Mouse (Mus musculus) stomach, postnatal 0 days (tissue): ENCODE measurements around the gene Ppp4c. TPM values are rescaled to one million over a fixed set of nuclear protein-coding genes. Genes with fewer than 3 reads are reported as not detected.

Source experiments
- ATAC-seq: fragments of 200-750 bp; cut with Nextera tagmentation; 2 replicates; pipeline ENCODE4 v1.8.0; 2017; ENCODE audit not compliant: low FRiP score, low TSS enrichment
- DNase-seq: peaks from one replicate; pipeline ENCODE4 v3.0.0-alpha.2; 2016; ENCODE audit warnings: low spot score
- H3K27ac ChIP-seq: fragments of 300-500 bp; sonication (generic); replicated peaks from 2 replicates; pipeline ENCODE4 v1.5.1; 2014; ENCODE audit warnings: mild to moderate bottlenecking, control low read depth
- H3K27me3 ChIP-seq: fragments of 300-500 bp; sonication (generic); 2 replicates; pipeline ENCODE4 v1.6.1; 2014; ENCODE audit warnings: low read length; ENCODE audit not compliant: control insufficient read depth, insufficient read depth
- H3K36me3 ChIP-seq: fragments of 300-500 bp; sonication (generic); 2 replicates; pipeline ENCODE4 v1.6.1; 2014; ENCODE audit warnings: low read length, mixed read lengths; ENCODE audit not compliant: control insufficient read depth, insufficient read depth
- H3K4me1 ChIP-seq: fragments of 300-500 bp; sonication (generic); replicated peaks from 2 replicates; pipeline ENCODE4 v1.6.1; 2014; ENCODE audit warnings: antibody characterized with exemption; ENCODE audit not compliant: control insufficient read depth, insufficient read depth
- H3K4me2 ChIP-seq: fragments of 300-500 bp; sonication (generic); replicated peaks from 2 replicates; pipeline ENCODE4 v1.6.1; 2014; ENCODE audit warnings: low read depth, mild to moderate bottlenecking, control low read depth, moderate library complexity
- H3K4me3 ChIP-seq: fragments of 300-500 bp; sonication (generic); 2 replicates; pipeline ENCODE4 v1.5.1; 2014; ENCODE audit warnings: low read depth, low read length, control low read depth
- H3K9ac ChIP-seq: fragments of 300-500 bp; sonication (generic); 2 replicates; pipeline ENCODE4 v1.6.1; 2014; ENCODE audit warnings: mild to moderate bottlenecking, low read length, control low read depth, mixed read lengths
- H3K9me3 ChIP-seq: fragments of 300-500 bp; sonication (generic); 2 replicates; pipeline ENCODE4 v1.6.1; 2016; ENCODE audit warnings: low read length; ENCODE audit not compliant: control insufficient read depth
- CTCF ChIP-seq: IDR thresholded peaks from 2 replicates; pipeline ENCODE4 v1.5.1; 2016; ENCODE audit warnings: antibody characterized with exemption, low read depth, mild to moderate bottlenecking, moderate library complexity
- EP300 ChIP-seq: optimal IDR thresholded peaks from 2 replicates; pipeline ENCODE3; 2016; ENCODE audit warnings: antibody characterized with exemption
- WGBS: fragments of 180-500 bp; shearing (Covaris S2); extraction: QIAGEN DNeasy Blood & Tissue Kit; methylation state at CpG from one replicate; pipeline ENCODE4 v1.1.7; 2014; 5-methylcytosine and 5-hydroxymethylcytosine counted together
- polyA plus RNA-seq: library from polyadenylated mRNA; unstranded; fragments of >200 nt; fragmentation: Nextera tagmentation; extraction: Ambion mirVana; gene quantifications from 2 replicates; pipeline ENCODE4 v1.2.1, GENCODE M21; 2015

Ppp4c gene
- polyA plus RNA-seq, 1 experiment from 2014 or later: 122 TPM

- Histone ChIP-seq H3K9me3 (no peaks in the 10 kb centered on the region), H3K4me2 (no peak overlapping the region), H3K27me3 (no peaks in the 10 kb centered on the region), H3K4me3 (no peak overlapping the region), H3K4me1 (no peaks in the 10 kb centered on the region), H3K9ac (no peak overlapping the region), H3K27ac (no peak overlapping the region; the same call in 1 of the 2 replicates), H3K36me3 (no peaks in the 10 kb centered on the region)
- DNase-seq (no peak), ATAC-seq (no peak)
- no peak for TF ChIP-seq CTCF
- TF ChIP-seq EP300: no peak
- 84% methylated on average over 12 of the region's 12 CpGs for WGBS
Measured at GRCm38 (mm10) chr7:126746066-126746465, 46.2 kb downstream of the Ppp4c start.

GRCm38 (mm10) chr7:126741964-126742482 is 50.3 kb downstream of the Ppp4c start:
- ATAC-seq: no peak
- 89% methylated on average over 13 of the region's 13 CpGs for WGBS

GRCm38 (mm10) chr7:126741452-126741851 is 50.8 kb downstream of the Ppp4c start:
- H3K4me1 ChIP-seq: no peaks in the 10 kb centered on the region
- DNase-seq (no peak), ATAC-seq (no peak)
- no peak overlapping the region for H3K4me2 ChIP-seq
- no peaks in the 10 kb centered on the region for H3K36me3 ChIP-seq
- no peak for TF ChIP-seq CTCF
- no peak for TF ChIP-seq EP300
- H3K9ac ChIP-seq: no peak overlapping the region
- H3K27ac ChIP-seq: no peak overlapping the region
- WGBS: 87% methylated on average over 5 of the region's 5 CpGs
- no peaks in the 10 kb centered on the region for H3K27me3 ChIP-seq
- no peaks in the 10 kb centered on the region for H3K9me3 ChIP-seq
- no peak overlapping the region for H3K4me3 ChIP-seq

More at GRCm38 (mm10) chr7:126741964-126742482, 50.3 kb downstream of the Ppp4c start:
- Histone ChIP-seq H3K4me2 (no peak overlapping the region), H3K9ac (no peak overlapping the region), H3K36me3 (no peaks in the 10 kb centered on the region), H3K27ac (no peak overlapping the region), H3K9me3 (no peaks in the 10 kb centered on the region), H3K4me1 (no peaks in the 10 kb centered on the region), H3K27me3 (no peaks in the 10 kb centered on the region), H3K4me3 (no peak overlapping the region)
- TF ChIP-seq EP300 (no peak), CTCF (no peak)
- no peak for DNase-seq

GRCm38 (mm10) chr7:126740977-126741376 is 51.3 kb downstream of the Ppp4c start:
- Histone ChIP-seq H3K4me2 (no peak overlapping the region), H3K27me3 (no peaks in the 10 kb centered on the region), H3K9ac (no peak overlapping the region), H3K36me3 (no peaks in the 10 kb centered on the region), H3K27ac (no peak overlapping the region), H3K4me3 (no peak overlapping the region), H3K4me1 (no peaks in the 10 kb centered on the region), H3K9me3 (no peaks in the 10 kb centered on the region)
- TF ChIP-seq EP300 (no peak), CTCF (no peak)
- no peak for DNase-seq
- ATAC-seq: no peak
- WGBS: 70% methylated on average over 5 of the region's 5 CpGs

- ATAC-seq (no peak), DNase-seq (no peak)
- TF ChIP-seq CTCF (no peak), EP300 (no peak)
- Histone ChIP-seq H3K9ac (no peak overlapping the region), H3K4me2 (no peak overlapping the region), H3K9me3 (no peaks in the 10 kb centered on the region), H3K36me3 (no peaks in the 10 kb centered on the region), H3K27me3 (no peaks in the 10 kb centered on the region), H3K4me1 (no peaks in the 10 kb centered on the region), H3K4me3 (no peak overlapping the region), H3K27ac (no peak overlapping the region)
- 80% methylated on average over 13 of the region's 13 CpGs for WGBS
Measured at GRCm38 (mm10) chr7:126740132-126740735, 52.1 kb downstream of the Ppp4c start.

GRCm38 (mm10) chr7:126739551-126739950 is 52.7 kb downstream of the Ppp4c start:
- H3K9me3 ChIP-seq: no peaks in the 10 kb centered on the region
- DNase-seq (no peak), ATAC-seq (0 out of 2 replicates have a peak, but pooled peaks have one; percentile 18)
- no peak overlapping the region for H3K9ac ChIP-seq
- TF ChIP-seq CTCF (no peak), EP300 (no peak)
- H3K27me3 ChIP-seq: no peaks in the 10 kb centered on the region
- H3K4me3 ChIP-seq: no peak overlapping the region
- H3K27ac ChIP-seq: no peak overlapping the region
- WGBS: 79% methylated on average over 17 of the region's 17 CpGs
- no peak overlapping the region for H3K4me2 ChIP-seq
- no peaks in the 10 kb centered on the region for H3K36me3 ChIP-seq
- H3K4me1 ChIP-seq: no peaks in the 10 kb centered on the region
